Mouse (Mus musculus) left cerebral cortex, adult 2 months (tissue): ENCODE data around the gene Rint1. TPM values are rescaled to one million over a fixed set of nuclear protein-coding genes. Genes with fewer than 3 reads are reported as not detected.

Experiments
- DNase-seq, 2 experiments: peaks; one replicate each; pipeline ENCODE4 v3.0.0; 2021 to 2022; ENCODE audit warnings: low spot score in 2 of 2, mixed read lengths in 1 of 2; ENCODE audit errors: extremely low spot score in 1 of 2
- H3K27ac ChIP-seq: fragments of 200-600 bp; 2 replicates; pipeline ENCODE4 v1.8.1; 2022
- H3K4me3 ChIP-seq: fragments of 200-600 bp; 2 replicates; pipeline ENCODE4 v1.8.1; 2022
- CTCF ChIP-seq: fragments of 200-600 bp; IDR thresholded peaks from 2 replicates; pipeline ENCODE4 v1.8.1; 2022; ENCODE audit warnings: antibody characterized with exemption, mild to moderate bottlenecking, moderate library complexity
- intact Hi-C: fragments of 180-260 bp; cut with DNase I; formaldehyde crosslinking; loops from one replicate; pipeline ENCODE4 v1.15.1; 2025
- total RNA-seq, 2 experiments: library from RNA; stranded (reverse); gene quantifications; 2 replicates each; pipeline ENCODE4 v1.2.3; 2021

The Rint1 gene
- total RNA-seq, 2 experiments from 2014 or later: 21.8 to 25.5 TPM

DNA sequence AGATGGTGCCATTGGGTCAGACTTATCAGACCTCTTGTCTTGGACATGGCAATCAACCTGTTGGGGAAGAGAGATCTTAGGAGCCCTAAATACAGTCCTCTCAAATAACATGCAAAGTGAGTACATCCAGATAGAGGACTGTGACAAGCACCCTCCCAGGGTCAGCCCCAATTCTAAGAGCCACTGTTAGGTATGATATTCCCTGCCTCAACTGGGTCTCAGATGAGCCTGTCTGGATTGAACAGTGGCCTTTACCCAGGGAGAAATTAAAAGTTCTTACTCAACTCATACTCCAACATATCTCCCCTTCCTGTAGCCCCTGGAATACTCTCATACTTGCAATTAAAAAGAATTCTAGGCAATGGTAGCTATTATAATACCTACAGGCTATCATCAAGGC is 69.7 kb downstream of the Rint1 start:
- DNase-seq: no peak
- intact Hi-C loops: no loop called here

DNA sequence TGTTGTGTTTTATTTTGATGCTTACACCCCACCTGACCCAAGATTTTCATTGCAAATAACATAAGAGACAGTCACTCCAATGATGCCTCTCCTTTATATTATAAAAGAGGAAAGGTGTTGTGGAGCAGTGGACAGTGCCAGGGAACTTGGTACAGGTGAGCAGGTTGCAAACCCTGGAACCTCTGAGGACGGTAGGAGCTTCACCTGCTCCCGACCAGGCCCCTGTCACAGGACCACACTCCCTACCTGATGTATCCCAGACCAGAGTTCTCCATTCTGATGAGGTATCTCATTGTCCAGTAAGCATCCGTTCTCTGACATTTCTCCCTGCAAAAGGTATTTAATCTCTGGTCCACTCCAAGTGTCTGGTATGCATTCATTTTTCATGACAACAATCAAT is 70.5 kb downstream of the Rint1 start:
- Histone ChIP-seq H3K4me3 (no peak overlapping the region), H3K27ac (no peak overlapping the region)
- no peak for DNase-seq
- no peak for TF ChIP-seq CTCF
- intact Hi-C loops: no loop called here

More for the DNA sequence above, 69.7 kb downstream of the Rint1 start:
- TF ChIP-seq CTCF: no peak
- H3K4me3 ChIP-seq: no peak overlapping the region
- H3K27ac ChIP-seq: no peak overlapping the region

DNA sequence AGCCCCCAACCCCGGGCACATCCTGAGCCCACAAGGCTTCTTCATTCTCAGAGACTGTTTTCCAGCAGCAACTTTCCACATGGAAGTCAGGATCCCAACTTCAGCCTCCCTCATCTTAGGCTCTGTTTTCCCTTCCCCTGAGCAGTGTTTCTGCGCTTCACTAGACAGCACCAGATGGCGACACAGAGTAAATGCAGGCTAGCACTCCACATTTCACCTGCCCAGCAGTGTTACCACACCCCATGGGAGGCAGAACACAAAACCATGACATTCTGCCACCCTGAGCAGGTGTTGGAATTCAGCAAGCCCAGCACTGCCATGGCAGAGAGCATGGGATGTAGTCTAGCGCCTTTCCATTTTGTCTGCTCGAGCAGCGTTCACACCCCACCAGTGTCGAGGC is 71.1 kb downstream of the Rint1 start:
- no peak overlapping the region for H3K4me3 ChIP-seq
- H3K27ac ChIP-seq: no peak overlapping the region
- no peak for DNase-seq
- TF ChIP-seq CTCF: peak; percentile 40
- intact Hi-C loops: no loop called here

DNA sequence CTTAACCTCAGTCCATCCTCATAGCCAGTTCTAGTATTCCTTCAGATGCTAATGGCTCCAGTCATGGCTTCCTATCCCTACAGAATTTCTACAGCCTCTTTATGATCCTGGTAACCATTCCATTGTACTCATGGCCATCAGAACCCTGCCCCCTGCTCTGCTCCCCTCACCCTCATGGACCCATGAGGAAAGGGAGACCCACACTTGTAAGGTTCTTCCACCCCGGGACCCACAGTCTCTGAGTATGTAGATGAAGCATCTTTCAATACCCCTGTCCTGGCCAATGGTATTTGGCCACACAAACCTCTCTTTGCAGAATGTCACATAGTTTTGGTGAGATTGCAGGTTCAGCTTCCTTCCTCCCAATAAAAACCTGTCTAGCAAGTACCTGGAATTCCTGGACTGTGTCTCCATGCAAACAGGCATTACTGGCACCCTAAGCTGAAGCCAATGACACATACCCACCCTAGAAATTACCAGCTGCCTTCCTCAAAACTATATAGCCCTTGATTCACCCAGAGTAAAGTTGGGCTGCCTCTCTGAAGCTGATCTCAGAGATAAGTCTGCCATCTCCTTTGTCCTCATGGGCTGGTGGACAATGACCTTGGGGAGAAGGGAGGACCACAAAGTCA is 71.7 kb downstream of the Rint1 start:
- Histone ChIP-seq H3K4me3 (no peak overlapping the region), H3K27ac (no peak overlapping the region)
- intact Hi-C loops: no loop called here
- no peak for TF ChIP-seq CTCF
- DNase-seq: no peak

GRCm38 (mm10) chr5:23859896-23860295 is 72.4 kb downstream of the Rint1 start:
- Histone ChIP-seq H3K4me3 (no peak overlapping the region), H3K27ac (no peak overlapping the region)
- no peak for DNase-seq
- TF ChIP-seq CTCF: no peak
- intact Hi-C loops: no loop called here

DNA sequence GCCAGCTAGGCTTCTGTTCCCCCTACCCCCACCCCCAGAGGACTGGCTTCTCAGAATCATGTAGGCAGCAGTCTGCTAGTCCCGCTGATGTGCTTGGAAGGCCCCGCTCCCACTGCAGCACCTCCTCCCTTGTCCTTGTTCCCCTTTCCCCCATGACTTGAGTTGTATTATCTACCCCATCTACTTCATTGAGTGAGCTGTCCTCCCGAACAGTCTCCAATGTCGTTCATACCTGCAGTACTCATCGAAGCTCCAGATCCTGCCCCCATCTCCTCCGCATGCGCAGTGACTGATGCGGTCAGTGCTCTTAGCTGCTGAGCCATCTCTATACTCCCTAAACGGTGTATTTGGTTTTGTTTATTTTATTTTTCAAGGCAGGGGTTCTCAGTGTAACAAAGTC is 74.2 kb downstream of the Rint1 start:
- Histone ChIP-seq H3K27ac (no peak overlapping the region), H3K4me3 (no peak overlapping the region)
- intact Hi-C loops: no loop called here
- DNase-seq: no peak
- no peak for TF ChIP-seq CTCF

DNA sequence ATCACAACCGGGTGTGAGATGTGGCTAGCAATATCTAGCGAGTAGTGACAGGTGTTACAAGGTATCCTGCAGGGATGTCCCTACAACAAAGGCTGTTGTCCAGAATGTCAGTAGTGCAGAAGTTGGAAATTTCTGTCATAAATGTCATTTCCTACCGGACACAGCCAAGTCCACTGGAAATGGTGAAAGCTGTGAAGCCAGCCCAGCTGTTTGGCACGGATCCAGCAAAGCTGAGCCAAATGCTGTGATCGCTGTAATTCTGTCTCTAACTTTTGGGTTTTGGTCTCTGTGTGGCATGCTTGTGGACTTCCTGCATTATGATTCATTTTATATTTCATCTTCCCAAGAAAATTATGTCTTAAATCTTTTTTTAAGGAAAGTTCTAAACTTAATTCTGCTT is 74.8 kb downstream of the Rint1 start:
- no peak for DNase-seq
- intact Hi-C loops: no loop called here
- no peak for TF ChIP-seq CTCF
- H3K27ac ChIP-seq: no peak overlapping the region
- no peak overlapping the region for H3K4me3 ChIP-seq

DNA sequence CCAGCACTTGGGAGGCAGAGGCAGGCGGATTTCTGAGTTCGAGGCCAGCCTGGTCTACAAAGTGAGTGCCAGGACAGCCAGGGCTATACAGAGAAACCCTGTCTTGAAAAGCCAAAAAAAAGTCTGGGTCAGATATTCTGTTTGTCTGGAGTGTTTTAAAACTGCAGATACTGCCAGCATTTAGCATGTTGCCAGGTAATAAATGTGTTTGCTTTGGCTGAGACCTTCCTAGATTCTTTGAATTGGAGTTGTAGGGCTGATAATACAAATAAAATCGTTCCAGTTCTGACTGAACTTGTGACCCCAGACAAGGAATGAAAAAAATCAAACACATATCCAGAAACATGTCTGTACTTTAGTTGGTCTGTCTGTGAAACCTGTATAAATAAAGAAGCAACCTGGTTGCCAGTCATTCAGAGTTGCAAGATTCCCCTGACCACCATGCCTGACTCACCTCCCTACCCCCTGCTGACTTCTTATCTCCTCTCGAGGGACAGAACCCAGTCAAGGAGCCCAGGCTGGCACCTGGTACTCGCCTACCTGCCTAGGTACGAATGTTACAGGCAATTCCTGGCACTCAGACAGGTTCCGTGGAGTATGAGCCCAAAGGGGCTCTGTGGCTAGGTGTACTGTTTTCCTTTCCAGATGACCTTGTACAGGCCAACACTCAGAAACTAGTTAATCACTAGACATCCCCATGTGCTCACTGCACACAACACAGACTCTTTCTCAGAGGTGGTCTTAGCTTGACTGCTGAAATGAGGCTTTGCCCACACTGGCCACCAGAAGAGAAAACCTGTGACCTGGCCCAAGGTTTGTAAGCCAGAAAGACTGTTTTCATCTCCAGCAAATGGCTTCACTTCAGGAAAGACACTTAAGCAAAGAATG is 75.9 kb downstream of the Rint1 start:
- TF ChIP-seq CTCF: no peak
- no peak for DNase-seq
- no peak overlapping the region for H3K27ac ChIP-seq

DNA sequence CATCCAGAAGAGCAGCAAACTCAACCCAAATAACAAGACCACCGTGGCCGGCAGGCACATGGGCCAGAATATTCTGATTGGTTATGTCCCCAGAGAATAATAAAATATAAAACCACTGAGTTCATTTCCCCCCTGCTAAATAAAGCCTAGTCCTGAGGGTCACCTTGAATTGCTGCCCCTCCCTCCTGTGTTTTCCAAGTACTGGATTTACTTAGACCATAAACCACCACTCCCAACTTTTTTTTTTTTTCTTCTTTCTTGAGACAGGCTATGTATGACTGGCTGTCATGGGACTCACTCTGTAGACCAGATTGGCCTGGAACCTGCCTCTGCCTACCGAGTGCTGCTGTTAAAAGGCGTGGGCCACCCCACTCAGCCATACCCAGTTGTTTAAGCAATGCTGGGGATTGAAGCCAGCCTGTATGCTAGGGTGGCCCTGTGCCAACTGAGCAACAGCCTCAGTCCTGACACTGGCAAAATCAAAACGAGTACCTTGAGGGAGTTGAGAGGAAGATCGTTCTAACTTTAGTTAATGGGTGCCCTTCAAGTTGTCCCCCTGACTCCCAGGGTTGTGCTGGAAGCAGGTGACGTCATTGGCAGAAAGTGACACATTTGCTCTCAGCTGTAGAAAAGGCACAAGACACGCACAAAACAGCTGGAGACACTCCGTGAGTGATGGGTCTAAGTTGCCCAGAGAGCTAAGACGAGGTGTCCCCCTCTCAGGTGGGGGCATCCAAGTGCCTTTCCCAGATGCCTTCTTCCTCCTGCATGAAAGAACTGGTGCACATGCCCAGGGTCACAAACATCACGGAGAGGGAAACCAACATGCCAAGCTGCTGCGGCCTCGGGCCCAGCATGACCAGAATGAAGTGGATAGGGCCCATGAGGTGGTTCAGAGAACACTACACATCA is 76.8 kb downstream of the Rint1 start:
- DNase-seq: no peak
- intact Hi-C loops: no loop called here
- H3K27ac ChIP-seq: no peak overlapping the region
- no peak for TF ChIP-seq CTCF
- H3K4me3 ChIP-seq: no peak overlapping the region

More for the DNA sequence above, 75.9 kb downstream of the Rint1 start:
- H3K4me3 ChIP-seq: no peak overlapping the region
- intact Hi-C loops: no loop called here

GRCm38 (mm10) chr5:23865941-23866340 is 78.4 kb downstream of the Rint1 start:
- no peak for DNase-seq
- intact Hi-C loops: no loop called here
- Histone ChIP-seq H3K4me3 (no peak overlapping the region), H3K27ac (no peak overlapping the region)
- no peak for TF ChIP-seq CTCF

Other genes with a start within 250 kb of the Rint1 start
- 100 to 1,000 TPM; 179 to 201 TPM for gene Srpk2, start 103.1 kb upstream of the Rint1 start, total RNA-seq
- 10 to 100 TPM; 16.2 to 17.8 TPM for gene Pus7, start 4.0 kb upstream of the Rint1 start, total RNA-seq
- gene Tomm7, start 56.5 kb downstream of the Rint1 start, total RNA-seq: 10 to 100 TPM; 81.1 to 82.1 TPM
- 10 to 100 TPM; 14.9 to 19.6 TPM for gene Fam126a, start 243.0 kb downstream of the Rint1 start, total RNA-seq